Mouse (Mus musculus): ENCODE data around the gene Ndufaf5. TPM values are rescaled to one million over a fixed set of nuclear protein-coding genes. Genes with fewer than 3 reads are reported as not detected.

Gene Ndufaf5
- polyA plus RNA-seq, 1 experiment from 2014 or later = 25.3 TPM

GRCm38 (mm10) chr2:140242398-140242797 lies 71.9 kb downstream of the Ndufaf5 start:
- no peaks in the 10 kb centered on the region for H3K36me3 ChIP-seq (ENCODE audit: control insufficient read depth, insufficient read depth, low read length)
- H3K4me3 ChIP-seq (ENCODE audit: low read depth, low read length) = no peak overlapping the region
- H3K27me3 ChIP-seq (ENCODE audit: control insufficient read depth, insufficient read depth, low read length) = no peaks in the 10 kb centered on the region
- no peaks in the 10 kb centered on the region for H3K9me3 ChIP-seq (ENCODE audit: control insufficient read depth, low read depth, low read length)
- no peaks in the 10 kb centered on the region for H3K4me1 ChIP-seq (ENCODE audit: control insufficient read depth, insufficient read depth, low read length)
- no peak overlapping the region for H3K27ac ChIP-seq (ENCODE audit: low read length)
- WGBS = 83% methylated on average over 5 of the region's 5 CpGs
- H3K4me2 ChIP-seq (replicated peaks; ENCODE audit: low read depth, low read length) = no peak overlapping the region
- ATAC-seq (ENCODE audit: insufficient number of reproducible peaks, insufficient read depth, low FRiP score, low read depth) = no peak
- no peak overlapping the region for H3K9ac ChIP-seq (replicated peaks; ENCODE audit: low read depth, low read length)

DNA sequence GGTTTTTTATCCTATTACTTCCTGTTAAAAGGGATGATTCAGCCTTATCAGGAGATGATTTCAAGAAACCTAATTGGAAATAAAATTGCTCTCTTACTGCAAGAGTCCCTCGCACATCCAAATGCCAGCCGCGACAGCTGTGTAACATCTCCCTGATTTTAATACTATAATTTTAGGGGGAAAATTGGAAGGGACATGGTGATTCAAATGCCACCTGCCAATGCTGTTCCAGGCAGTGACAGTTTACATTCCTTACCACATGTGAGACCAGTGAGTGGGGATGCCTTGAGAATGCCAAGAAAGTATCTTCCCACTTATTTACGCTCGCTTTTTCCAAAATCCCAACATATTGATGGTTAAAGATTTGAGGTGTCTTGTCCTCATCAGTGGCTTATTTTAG lies 72.7 kb downstream of the Ndufaf5 start:
- Histone ChIP-seq H3K4me3 (ENCODE audit: low read depth, low read length) (no peak overlapping the region), H3K4me2 (replicated peaks; ENCODE audit: low read depth, low read length) (no peak overlapping the region), H3K4me1 (ENCODE audit: control insufficient read depth, insufficient read depth, low read length) (no peaks in the 10 kb centered on the region), H3K27ac (ENCODE audit: low read length) (no peak overlapping the region), H3K9me3 (ENCODE audit: control insufficient read depth, low read depth, low read length) (no peaks in the 10 kb centered on the region), H3K9ac (replicated peaks; ENCODE audit: low read depth, low read length) (no peak overlapping the region), H3K36me3 (ENCODE audit: control insufficient read depth, insufficient read depth, low read length) (no peaks in the 10 kb centered on the region), H3K27me3 (ENCODE audit: control insufficient read depth, insufficient read depth, low read length) (no peaks in the 10 kb centered on the region)
- 92% methylated on average over 5 of the region's 5 CpGs for WGBS
- no peak for ATAC-seq (ENCODE audit: insufficient number of reproducible peaks, insufficient read depth, low FRiP score, low read depth)

Other genes with a start within 250 kb of the Ndufaf5 start
- gene Tasp1, start 103.8 kb upstream of the Ndufaf5 start, polyA plus RNA-seq (2014; fragmentation: Nextera tagmentation; extraction: Ambion mirVana) = 23.4 and 24.6 TPM in 2 replicates
- not detected in 2 replicates for gene Gm17374, start 18.6 kb upstream of the Ndufaf5 start, polyA plus RNA-seq (2014; fragmentation: Nextera tagmentation; extraction: Ambion mirVana)
- gene Esf1, start 85 bp upstream of the Ndufaf5 start, polyA plus RNA-seq (2014; fragmentation: Nextera tagmentation; extraction: Ambion mirVana) = 27.3 and 31.4 TPM in 2 replicates
- not detected in 2 replicates for gene Sel1l2, start 219.1 kb downstream of the Ndufaf5 start, polyA plus RNA-seq (2014; fragmentation: Nextera tagmentation; extraction: Ambion mirVana)
- 37.0 and 40.9 TPM in 2 replicates for gene Macrod2, start 224.7 kb downstream of the Ndufaf5 start, polyA plus RNA-seq (2014; fragmentation: Nextera tagmentation; extraction: Ambion mirVana)

Data from stomach, embryonic 14.5 days (tissue).